Mouse (Mus musculus) heart, embryonic 15.5 days (tissue): ENCODE results near the gene Pptc7. TPM values are rescaled to one million over a fixed set of nuclear protein-coding genes. Genes with fewer than 3 reads are reported as not detected.
"Not testable (repeated sequence)": the region's sequence is repeated elsewhere in the genome, so short reads cannot be mapped to it uniquely, and the experiment has no call there.

Experiments
- ATAC-seq: fragments of 200-750 bp; cut with Nextera tagmentation; replicated peaks from 2 replicates; pipeline ENCODE4 v1.8.0; 2017; ENCODE audit warnings: low read depth, moderate TSS enrichment; ENCODE audit not compliant: insufficient number of reproducible peaks, insufficient read depth, low FRiP score
- H3K27ac ChIP-seq: fragments of 300-500 bp; sonication (generic); 2 replicates; pipeline ENCODE4 v1.5.1; 2015; ENCODE audit warnings: mild to moderate bottlenecking, inconsistent platforms
- H3K27me3 ChIP-seq: fragments of 300-500 bp; sonication (generic); 2 replicates; pipeline ENCODE4 v1.6.1; 2015; ENCODE audit warnings: inconsistent platforms
- H3K36me3 ChIP-seq: fragments of 300-500 bp; sonication (generic); 2 replicates; pipeline ENCODE4 v1.6.1; 2015; ENCODE audit warnings: mild to moderate bottlenecking, inconsistent platforms
- H3K4me1 ChIP-seq: fragments of 300-500 bp; sonication (generic); replicated peaks from 2 replicates; pipeline ENCODE4 v1.6.1; 2015; ENCODE audit warnings: inconsistent platforms
- H3K4me2 ChIP-seq: fragments of 300-500 bp; sonication (generic); 2 replicates; pipeline ENCODE4 v1.6.1; 2015; ENCODE audit warnings: inconsistent platforms, mild to moderate bottlenecking, moderate library complexity
- H3K4me3 ChIP-seq: fragments of 300-500 bp; sonication (generic); 2 replicates; pipeline ENCODE4 v1.5.1; 2015; ENCODE audit warnings: mild to moderate bottlenecking, inconsistent platforms
- H3K9ac ChIP-seq: fragments of 300-500 bp; sonication (generic); 2 replicates; pipeline ENCODE4 v1.6.1; 2015; ENCODE audit warnings: mild to moderate bottlenecking, inconsistent platforms
- H3K9me3 ChIP-seq: fragments of 300-500 bp; sonication (generic); replicated peaks from 2 replicates; pipeline ENCODE4 v1.6.1; 2016; ENCODE audit warnings: inconsistent platforms
- WGBS: fragments of 180-500 bp; shearing (Covaris S2); methylation state at CpG from one replicate; pipeline ENCODE4 v1.1.7; 2015; ENCODE audit warnings: mixed read lengths; 5-methylcytosine and 5-hydroxymethylcytosine counted together
- polyA plus RNA-seq: library from polyadenylated mRNA; unstranded; fragments of >200 nt; fragmentation: Nextera tagmentation; extraction: Ambion mirVana; gene quantifications from 2 replicates; pipeline ENCODE4 v1.2.1, GENCODE M21; 2015

Pptc7 gene
- polyA plus RNA-seq, 1 experiment from 2014 or later: 11.9 TPM

- H3K27ac ChIP-seq: peak overlapping the region; percentile 96
- not testable (repeated sequence) for H3K4me3 ChIP-seq, H3K9me3 ChIP-seq, H3K4me2 ChIP-seq, ATAC-seq, H3K27me3 ChIP-seq
- 70% methylated on average over 3 of the region's 3 CpGs for WGBS
- peak overlapping the region; percentile 22; the same call in 1 of the 2 replicates for H3K9ac ChIP-seq
- peaks cover 18% of the 10 kb centered on the region; the same call in 1 of the 2 replicates for H3K36me3 ChIP-seq
- H3K4me1 ChIP-seq: peaks cover 60% of the 10 kb centered on the region
Measured at GRCm38 (mm10) chr5:122318976-122319375, 34.8 kb downstream of the Pptc7 start.

GRCm38 (mm10) chr5:122319474-122320204, 35.5 kb downstream of the Pptc7 start:
- Histone ChIP-seq H3K4me2 (peak overlapping the region; percentile 37), H3K4me3 (no peak overlapping the region), H3K36me3 (peaks cover 23% of the 10 kb centered on the region; the same call in 1 of the 2 replicates), H3K4me1 (peaks cover 56% of the 10 kb centered on the region), H3K9me3 (no peaks in the 10 kb centered on the region), H3K9ac (peak overlapping the region; percentile 22; the same call in 1 of the 2 replicates), H3K27me3 (no peaks in the 10 kb centered on the region), H3K27ac (peak overlapping the region; percentile 96)
- 43% methylated on average over 14 of the region's 14 CpGs for WGBS
- peak; percentile 43; the same call in 1 of the 2 replicates for ATAC-seq

GRCm38 (mm10) chr5:122320205-122320781, 36.1 kb downstream of the Pptc7 start:
- H3K9me3 ChIP-seq: no peaks in the 10 kb centered on the region
- peaks cover 30% of the 10 kb centered on the region; the same call in 1 of the 2 replicates for H3K36me3 ChIP-seq
- H3K27me3 ChIP-seq: no peaks in the 10 kb centered on the region
- peak overlapping the region; percentile 37 for H3K4me2 ChIP-seq
- no peak overlapping the region for H3K4me3 ChIP-seq
- H3K27ac ChIP-seq: peak overlapping the region; percentile 96
- no peak overlapping the region for H3K9ac ChIP-seq
- ATAC-seq: peak; percentile 63; the same call in 1 of the 2 replicates
- 43% methylated on average over 12 of the region's 12 CpGs for WGBS
- H3K4me1 ChIP-seq: peaks cover 49% of the 10 kb centered on the region

- no peak overlapping the region for H3K9ac ChIP-seq
- H3K4me2 ChIP-seq: no peak overlapping the region
- no peak for ATAC-seq
- no peaks in the 10 kb centered on the region for H3K9me3 ChIP-seq
- peaks cover 23% of the 10 kb centered on the region for H3K4me1 ChIP-seq
- no peak overlapping the region for H3K4me3 ChIP-seq
- 57% methylated on average over 8 of the region's 8 CpGs for WGBS
- peak overlapping the region; percentile 5; the same call in 1 of the 2 replicates for H3K27ac ChIP-seq
- peaks cover 35% of the 10 kb centered on the region; the same call in 1 of the 2 replicates for H3K36me3 ChIP-seq
- H3K27me3 ChIP-seq: no peaks in the 10 kb centered on the region
Measured at GRCm38 (mm10) chr5:122323523-122323922, 39.4 kb downstream of the Pptc7 start.

- Histone ChIP-seq H3K4me1 (peaks cover 14% of the 10 kb centered on the region), H3K9ac (no peak overlapping the region), H3K4me2 (no peak overlapping the region), H3K27ac (no peak overlapping the region), H3K36me3 (peaks cover 35% of the 10 kb centered on the region; the same call in 1 of the 2 replicates), H3K9me3 (no peaks in the 10 kb centered on the region), H3K4me3 (no peak overlapping the region), H3K27me3 (no peaks in the 10 kb centered on the region)
- WGBS: 82% methylated on average over 23 of the region's 23 CpGs
- ATAC-seq: no peak
Measured at GRCm38 (mm10) chr5:122324608-122325431, 40.7 kb downstream of the Pptc7 start.

- Histone ChIP-seq H3K27ac (no peak overlapping the region), H3K4me2 (no peak overlapping the region), H3K9me3 (no peaks in the 10 kb centered on the region), H3K4me3 (no peak overlapping the region), H3K9ac (no peak overlapping the region), H3K4me1 (peaks cover 7% of the 10 kb centered on the region), H3K27me3 (no peaks in the 10 kb centered on the region), H3K36me3 (peaks cover 35% of the 10 kb centered on the region; the same call in 1 of the 2 replicates)
- ATAC-seq: no peak
- WGBS: 80% methylated on average over 8 of the region's 8 CpGs
Measured at GRCm38 (mm10) chr5:122325477-122325876, 41.3 kb downstream of the Pptc7 start.

GRCm38 (mm10) chr5:122327283-122327682, 43.1 kb downstream of the Pptc7 start:
- WGBS: 83% methylated on average over 3 of the region's 3 CpGs
- Histone ChIP-seq H3K9me3 (no peaks in the 10 kb centered on the region), H3K4me1 (0 out of 2 replicates have a peak, but pooled peaks cover 2% of the 10 kb centered on the region), H3K4me3 (no peak overlapping the region), H3K9ac (no peak overlapping the region), H3K27ac (no peak overlapping the region), H3K4me2 (no peak overlapping the region), H3K27me3 (no peaks in the 10 kb centered on the region), H3K36me3 (peaks cover 18% of the 10 kb centered on the region; the same call in 1 of the 2 replicates)
- ATAC-seq: no peak

- H3K27ac ChIP-seq: no peak overlapping the region
- peaks cover 5% of the 10 kb centered on the region; the same call in 1 of the 2 replicates for H3K36me3 ChIP-seq
- no peaks in the 10 kb centered on the region for H3K4me1 ChIP-seq
- no peaks in the 10 kb centered on the region for H3K27me3 ChIP-seq
- WGBS: 75% methylated on average over 4 of the region's 4 CpGs
- H3K9me3 ChIP-seq: no peaks in the 10 kb centered on the region
- no peak overlapping the region for H3K4me2 ChIP-seq
- H3K4me3 ChIP-seq: no peak overlapping the region
- no peak overlapping the region for H3K9ac ChIP-seq
- ATAC-seq: no peak
Measured at GRCm38 (mm10) chr5:122330269-122330668, 46.1 kb downstream of the Pptc7 start.

GRCm38 (mm10) chr5:122334682-122335081, 50.5 kb downstream of the Pptc7 start:
- Histone ChIP-seq H3K4me1 (no peaks in the 10 kb centered on the region), H3K27ac (no peak overlapping the region), H3K9ac (no peak overlapping the region), H3K4me3 (no peak overlapping the region), H3K36me3 (no peaks in the 10 kb centered on the region), H3K27me3 (no peaks in the 10 kb centered on the region), H3K4me2 (no peak overlapping the region), H3K9me3 (no peaks in the 10 kb centered on the region)
- ATAC-seq: no peak
- WGBS: 69% methylated on average over 3 of the region's 3 CpGs

GRCm38 (mm10) chr5:122336554-122337294, 52.6 kb downstream of the Pptc7 start:
- no peaks in the 10 kb centered on the region for H3K36me3 ChIP-seq
- no peak overlapping the region for H3K4me3 ChIP-seq
- no peak overlapping the region for H3K27ac ChIP-seq
- H3K27me3 ChIP-seq: no peaks in the 10 kb centered on the region
- 79% methylated on average over 7 of the region's 7 CpGs for WGBS
- no peak for ATAC-seq
- no peak overlapping the region for H3K4me2 ChIP-seq
- no peaks in the 10 kb centered on the region for H3K4me1 ChIP-seq
- H3K9ac ChIP-seq: no peak overlapping the region
- no peaks in the 10 kb centered on the region for H3K9me3 ChIP-seq
